10 mouse cellular contexts compared by ENCODE assay signal in genomic region chr17:12688427-12689110, GRCm38 (mm10). TPM values are rescaled to one million over a fixed set of nuclear protein-coding genes. Genes with fewer than 3 reads are reported as not detected.
DNase-seq lines count a peak whose midpoint lies in the region; ATAC-seq and TF ChIP-seq lines count a peak whose summit lies in the region.
"Had no signal": no experiment of that assay in that cellular context is flagged by ENCODE, and none has a peak within 500 bp of the region (broad histone marks: within the 10 kb centered on the region; RNA-seq: fewer than 3 reads in every experiment).

No protein-coding gene starts in this region.

- DNase-seq in left cerebral cortex, postnatal 14 days (ENCODE audit: low spot score in 2 of 2), result peak; percentile 32 to 47
- no peak for DNase-seq in left cerebral cortex, adult 11 months (ENCODE audit: low spot score)
- peak; percentile 16 for DNase-seq in brain, embryonic 14.5 days (ENCODE audit: low read depth)
- peak; percentile 37 to 65 for DNase-seq in gastrocnemius, postnatal 36 days
- peak; percentile 33 for DNase-seq in layer of hippocampus, adult 9-11 months
- no peak for DNase-seq in thymus, postnatal 10 days (ENCODE audit: low spot score in 2 of 2)

- H3K9me3 ChIP-seq in forebrain, embryonic 16.5 days (ENCODE audit: control insufficient read depth, low read length), result no peaks in the 10 kb centered on the region
- no peaks in the 10 kb centered on the region for H3K9me3 ChIP-seq in intestine, postnatal 0 days (ENCODE audit: control insufficient read depth)
- H3K9me3 ChIP-seq: G1E; limb, embryonic 12.5 days had no signal

- intact Hi-C loops in left cerebral cortex, postnatal 14 days (cut with DNase I), result no loop called here
- intact Hi-C loops in gastrocnemius, postnatal 36 days (cut with DNase I), result no loop called here

- WGBS in forebrain, embryonic 16.5 days, result 90% methylated on average over 20 of the region's 20 CpGs
- WGBS in intestine, postnatal 0 days, result 77% methylated on average over 20 of the region's 20 CpGs

- no peaks in the 10 kb centered on the region for H3K4me1 ChIP-seq in forebrain, embryonic 16.5 days (replicated peaks; ENCODE audit: control insufficient read depth, insufficient read depth, low read length)
- H3K4me1 ChIP-seq in intestine, postnatal 0 days (replicated peaks; ENCODE audit: control insufficient read depth, insufficient read depth, low read length), result 0 out of 2 replicates have a peak, but pooled peaks cover 2% of the 10 kb centered on the region
- H3K4me1 ChIP-seq: limb, embryonic 12.5 days had no signal

- no peak for TF ChIP-seq CTCF in brain, embryonic 14.5 days (IDR thresholded peaks at IDR 0.05; ENCODE audit: borderline replicate concordance, extremely low read depth, insufficient read depth, insufficient read length)
- no peak for TF ChIP-seq CTCF in intestine, postnatal 0 days (IDR thresholded peaks at IDR 0.05; ENCODE audit: low read depth)

- ATAC-seq in forebrain, embryonic 16.5 days, result no peak
- ATAC-seq in intestine, postnatal 0 days, result no peak

- no peak overlapping the region for H3K4me3 ChIP-seq in forebrain, embryonic 16.5 days (replicated peaks; ENCODE audit: low read length)
- H3K4me3 ChIP-seq in intestine, postnatal 0 days (ENCODE audit: low read depth, low read length), result no peak overlapping the region
- H3K4me3 ChIP-seq: limb, embryonic 12.5 days had no signal

- no peak for TF ChIP-seq POLR2A in brain, embryonic 14.5 days (IDR thresholded peaks at IDR 0.05; ENCODE audit: borderline replicate concordance, extremely low read depth, insufficient read depth, insufficient read length, poor library complexity, severe bottlenecking)

- H3K36me3 ChIP-seq in forebrain, embryonic 16.5 days (ENCODE audit: control insufficient read depth, insufficient read depth), result peaks cover 58% of the 10 kb centered on the region
- H3K36me3 ChIP-seq in intestine, postnatal 0 days (ENCODE audit: control insufficient read depth, insufficient read depth), result peaks cover 78% of the 10 kb centered on the region

- H3K9ac ChIP-seq in forebrain, embryonic 16.5 days (replicated peaks; ENCODE audit: low read depth, low read length), result no peak overlapping the region
- no peak overlapping the region for H3K9ac ChIP-seq in intestine, postnatal 0 days (ENCODE audit: low read depth, low read length)
- H3K9ac ChIP-seq: limb, embryonic 12.5 days had no signal

- no peaks in the 10 kb centered on the region for H3K27me3 ChIP-seq in forebrain, embryonic 16.5 days (replicated peaks; ENCODE audit: control insufficient read depth, insufficient read depth, low read length)
- H3K27me3 ChIP-seq in intestine, postnatal 0 days (replicated peaks; ENCODE audit: control insufficient read depth, insufficient read depth, low read length), result no peaks in the 10 kb centered on the region
- H3K27me3 ChIP-seq: limb, embryonic 12.5 days had no signal

- no peak overlapping the region for H3K27ac ChIP-seq in forebrain, embryonic 16.5 days (ENCODE audit: low read length)
- no peak overlapping the region for H3K27ac ChIP-seq in intestine, postnatal 0 days (ENCODE audit: low read depth, low read length)
- H3K27ac ChIP-seq: limb, embryonic 12.5 days had no signal

- no peak overlapping the region for H3K4me2 ChIP-seq in forebrain, embryonic 16.5 days (ENCODE audit: low read length)
- H3K4me2 ChIP-seq in intestine, postnatal 0 days (replicated peaks; ENCODE audit: low read depth), result no peak overlapping the region
- H3K4me2 ChIP-seq: limb, embryonic 12.5 days had no signal

RNA-seq across cellular contexts. Expression of gene Slc22a1, which starts 12.9 kb away (rescaled TPM):
- 1 to 10 TPM; 2.1 to 3.7 TPM for total RNA-seq in left cerebral cortex, postnatal 14 days (2021)
- not detected in 2 replicates for polyA plus RNA-seq in brain, embryonic 14.5 days (2012; rRNA removed)
- total RNA-seq in gastrocnemius, postnatal 36 days (2021), result not detected
- not detected in 2 replicates for polyA plus RNA-seq in forebrain, embryonic 16.5 days (2015; fragmentation: Nextera tagmentation; extraction: Ambion mirVana)
- 2.1 and 3.1 TPM in 2 replicates for polyA plus RNA-seq in intestine, postnatal 0 days (2015; fragmentation: Nextera tagmentation; extraction: Ambion mirVana)
- total RNA-seq: G1E had no signal
- polyA plus RNA-seq: limb, embryonic 12.5 days had no signal

Comparison
In these comparisons a context has a peak if more than half of its experiments do, and no peak if none do; other contexts are left out.
1. DNase-seq: peak in left cerebral cortex, postnatal 14 days (2 of 2), brain, embryonic 14.5 days (single experiment), gastrocnemius, postnatal 36 days (2 of 2) and layer of hippocampus, adult 9-11 months (single experiment); none in left cerebral cortex, adult 11 months (single experiment) and thymus, postnatal 10 days (0 of 2).